Mouse (Mus musculus) CD8-positive naive resting alpha-beta T cell, adult 2 months (primary cell): ENCODE results near the gene Slc25a20.

Experiments used
- DNase-seq, 2 experiments: peaks; one replicate each; pipeline ENCODE4 v3.0.0; 2022; ENCODE audit warnings: low read depth in 2 of 2, low spot score in 2 of 2

The Slc25a20 gene

GRCm38 (mm10) chr9:108732462-108732861, 70.6 kb downstream of the Slc25a20 start:
- no peak for DNase-seq
